Mouse (Mus musculus): ENCODE measurements at regions not wholly inside any gene's neighbourhood (a gene's known extent, or its start where the extent isn't known, plus 50 kb on each side); places are given as distances from the start of the nearest gene placed in this dataset.

GRCm38 (mm10) chr1:42362438-42362837 is 333.1 kb upstream of the Pou3f3 start:
- TF ChIP-seq MAX (IDR thresholded peaks at IDR 0.05) (no peak), USF1 (IDR thresholded peaks at IDR 0.05; ENCODE audit: low read depth) (no peak), CTCF (IDR thresholded peaks at IDR 0.05; ENCODE audit: control insufficient read depth, insufficient read depth, insufficient read length) (no peak), MYOG (IDR thresholded peaks at IDR 0.05; ENCODE audit: control insufficient read depth, extremely low read depth, insufficient read length) (no peak)

All from C2C12 (cell line).